Mouse (Mus musculus) adrenal gland, postnatal 25 days (tissue): ENCODE measurements around the gene Nsg2. TPM values are rescaled to one million over a fixed set of nuclear protein-coding genes. Genes with fewer than 3 reads are reported as not detected.

ENCODE experiments used
- DNase-seq: peaks from one replicate; pipeline ENCODE4 v3.0.0; 2021; ENCODE audit warnings: mixed read lengths
- total RNA-seq: library from RNA; stranded (reverse); gene quantifications from 2 replicates; pipeline ENCODE4 v1.2.3, GENCODE M21; 2021

Gene Nsg2
- total RNA-seq, 1 experiment from 2014 or later: 33.9 TPM

- no peak for DNase-seq
Observed at GRCm38 (mm10) chr11:32083462-32083861, 83.2 kb downstream of the Nsg2 start.

GRCm38 (mm10) chr11:32086525-32086924 lies 86.3 kb downstream of the Nsg2 start:
- DNase-seq: no peak

- DNase-seq: no peak
Observed at GRCm38 (mm10) chr11:32087376-32087775, 87.1 kb downstream of the Nsg2 start.

GRCm38 (mm10) chr11:32087779-32088442 lies 87.6 kb downstream of the Nsg2 start:
- DNase-seq: no peak

GRCm38 (mm10) chr11:32095793-32096192 lies 95.5 kb downstream of the Nsg2 start:
- DNase-seq: no peak

GRCm38 (mm10) chr11:32096346-32096745 lies 96.1 kb downstream of the Nsg2 start:
- DNase-seq: no peak

- DNase-seq: no peak
Observed at GRCm38 (mm10) chr11:32101059-32101632, 100.9 kb downstream of the Nsg2 start.

GRCm38 (mm10) chr11:32102976-32103375 lies 102.7 kb downstream of the Nsg2 start:
- no peak for DNase-seq

GRCm38 (mm10) chr11:32104406-32105116 lies 104.3 kb downstream of the Nsg2 start:
- DNase-seq: no peak

GRCm38 (mm10) chr11:32105750-32106646 lies 105.7 kb downstream of the Nsg2 start:
- DNase-seq: no peak

- DNase-seq: no peak
Observed at GRCm38 (mm10) chr11:32106647-32106985, 106.4 kb downstream of the Nsg2 start.

- no peak for DNase-seq
Observed at GRCm38 (mm10) chr11:32108441-32108840, 108.2 kb downstream of the Nsg2 start.

Other genes with a start within 250 kb of the Nsg2 start
- 77.0 and 92.2 TPM in 2 replicates for gene Cpeb4, start 128.3 kb upstream of the Nsg2 start, total RNA-seq
- gene 4930524B15Rik, start 34.9 kb upstream of the Nsg2 start, total RNA-seq: not detected in 2 replicates
- gene Il9r, start 199.8 kb downstream of the Nsg2 start, total RNA-seq: not detected in 2 replicates
- 11.3 and 15.4 TPM in 2 replicates for gene Snrnp25, start 205.0 kb downstream of the Nsg2 start, total RNA-seq
- 27.6 and 27.9 TPM in 2 replicates for gene Rhbdf1, start 221.8 kb downstream of the Nsg2 start, total RNA-seq
- 18.5 and 22.9 TPM in 2 replicates for gene Mpg, start 226.0 kb downstream of the Nsg2 start, total RNA-seq